In genomic region chr13:63174252-63175020, GRCm38 (mm10) we compare ENCODE assay signal across 21 mouse cellular contexts.
DNase-seq lines count a peak whose midpoint lies in the region; ATAC-seq and TF ChIP-seq lines count a peak whose summit lies in the region.
"Had no signal": no experiment of that assay in that cellular context is flagged by ENCODE, and none has a peak within 500 bp of the region (broad histone marks: within the 10 kb centered on the region; RNA-seq: fewer than 3 reads in every experiment).

No protein-coding gene starts in this region.

- no peaks in the 10 kb centered on the region for H3K36me3 ChIP-seq in forebrain, embryonic 15.5 days
- H3K36me3 ChIP-seq in forebrain, embryonic 14.5 days (ENCODE audit: control insufficient read depth, insufficient read depth, low read length): no peaks in the 10 kb centered on the region
- no peaks in the 10 kb centered on the region for H3K36me3 ChIP-seq in heart, embryonic 12.5 days
- no peaks in the 10 kb centered on the region for H3K36me3 ChIP-seq in heart, embryonic 11.5 days (ENCODE audit: control insufficient read depth, insufficient read depth, low read length)
- H3K36me3 ChIP-seq in hindbrain, embryonic 16.5 days (ENCODE audit: control insufficient read depth, insufficient read depth, low read length): no peaks in the 10 kb centered on the region
- H3K36me3 ChIP-seq in hindbrain, embryonic 10.5 days: no peaks in the 10 kb centered on the region
- H3K36me3 ChIP-seq in liver, embryonic 11.5 days (ENCODE audit: control insufficient read depth, insufficient read depth, low read length): no peaks in the 10 kb centered on the region
- H3K36me3 ChIP-seq: G1E; hindbrain, embryonic 12.5 days had no signal

- H3K9me3 ChIP-seq in forebrain, embryonic 15.5 days: no peaks in the 10 kb centered on the region
- H3K9me3 ChIP-seq in forebrain, embryonic 14.5 days (replicated peaks; ENCODE audit: control insufficient read depth, low read length): no peaks in the 10 kb centered on the region
- H3K9me3 ChIP-seq in heart, embryonic 12.5 days (replicated peaks): no peaks in the 10 kb centered on the region
- H3K9me3 ChIP-seq in heart, embryonic 11.5 days (replicated peaks; ENCODE audit: control insufficient read depth, low read length): no peaks in the 10 kb centered on the region
- H3K9me3 ChIP-seq in hindbrain, embryonic 16.5 days (ENCODE audit: control insufficient read depth, low read length): no peaks in the 10 kb centered on the region
- no peaks in the 10 kb centered on the region for H3K9me3 ChIP-seq in hindbrain, embryonic 10.5 days
- H3K9me3 ChIP-seq in liver, embryonic 11.5 days (ENCODE audit: control insufficient read depth, low read length): no peaks in the 10 kb centered on the region
- H3K9me3 ChIP-seq: G1E; hindbrain, embryonic 12.5 days had no signal

- no peak for DNase-seq in forebrain, embryonic 14.5 days (ENCODE audit: low spot score)
- DNase-seq in hindbrain, embryonic 10.5 days (ENCODE audit: low spot score): no peak
- no peak for DNase-seq in liver, embryonic 11.5 days (ENCODE audit: low spot score)
- DNase-seq: adrenal gland, postnatal 14 days; B cell, adult 2 months; cerebellum, adult 18-20 months; cerebellum, adult 9-11 months; cerebellum, postnatal 36 days; gastrocnemius, postnatal 14 days; heart, postnatal 36 days; kidney, adult 11 months; kidney, adult 9 months had no signal

- no peaks in the 10 kb centered on the region for H3K27me3 ChIP-seq in forebrain, embryonic 15.5 days
- no peaks in the 10 kb centered on the region for H3K27me3 ChIP-seq in forebrain, embryonic 14.5 days (replicated peaks; ENCODE audit: control insufficient read depth, insufficient read depth, low read length)
- no peaks in the 10 kb centered on the region for H3K27me3 ChIP-seq in heart, embryonic 12.5 days (replicated peaks)
- no peaks in the 10 kb centered on the region for H3K27me3 ChIP-seq in heart, embryonic 11.5 days (ENCODE audit: control insufficient read depth, insufficient read depth, low read length)
- no peaks in the 10 kb centered on the region for H3K27me3 ChIP-seq in hindbrain, embryonic 16.5 days (replicated peaks; ENCODE audit: control insufficient read depth, insufficient read depth, low read length)
- H3K27me3 ChIP-seq in hindbrain, embryonic 10.5 days (ENCODE audit: insufficient read depth, poor library complexity, severe bottlenecking): 0 out of 2 replicates have a peak, but pooled peaks cover 3% of the 10 kb centered on the region
- H3K27me3 ChIP-seq in liver, embryonic 11.5 days (replicated peaks; ENCODE audit: control insufficient read depth, insufficient read depth, low read length): no peaks in the 10 kb centered on the region

- ATAC-seq in forebrain, embryonic 15.5 days (replicated peaks): 0 out of 2 replicates have a peak, but pooled peaks have one; percentile 38
- ATAC-seq in forebrain, embryonic 14.5 days: no peak
- peak; percentile 71; the same call in 1 of the 2 replicates for ATAC-seq in heart, embryonic 12.5 days (ENCODE audit: insufficient number of reproducible peaks, low FRiP score)
- no peak for ATAC-seq in heart, embryonic 11.5 days (replicated peaks; ENCODE audit: insufficient number of reproducible peaks, low FRiP score, low TSS enrichment)
- ATAC-seq in hindbrain, embryonic 16.5 days: peak; percentile 40; the same call in 1 of the 2 replicates
- ATAC-seq in liver, embryonic 11.5 days (replicated peaks; ENCODE audit: low FRiP score): no peak
- ATAC-seq: CD4-positive, CD25-positive, alpha-beta regulatory T cell, adult 4 months; hindbrain, postnatal 0 days had no signal

- 74% methylated on average over 6 of the region's 6 CpGs for WGBS in forebrain, embryonic 15.5 days
- WGBS in forebrain, embryonic 14.5 days: 83% methylated on average over 6 of the region's 6 CpGs
- 25% methylated on average over 6 of the region's 6 CpGs for WGBS in heart, embryonic 12.5 days
- 41% methylated on average over 6 of the region's 6 CpGs for WGBS in heart, embryonic 11.5 days (ENCODE audit: insufficient replicate concordance)
- 83% methylated on average over 6 of the region's 6 CpGs for WGBS in hindbrain, embryonic 16.5 days
- WGBS in hindbrain, embryonic 10.5 days: 85% methylated on average over 6 of the region's 6 CpGs
- WGBS in liver, embryonic 11.5 days: 53% methylated on average over 6 of the region's 6 CpGs

- no peak for TF ChIP-seq CTCF in cortical plate, adult 2 months (IDR thresholded peaks at IDR 0.05; ENCODE audit: extremely low read depth, insufficient read depth, low read length)

- no peak overlapping the region for H3K9ac ChIP-seq in forebrain, embryonic 15.5 days (replicated peaks)
- no peak overlapping the region for H3K9ac ChIP-seq in forebrain, embryonic 14.5 days (ENCODE audit: low read length)
- no peak overlapping the region for H3K9ac ChIP-seq in heart, embryonic 12.5 days
- H3K9ac ChIP-seq in heart, embryonic 11.5 days (ENCODE audit: low read depth, low read length): no peak overlapping the region
- H3K9ac ChIP-seq in hindbrain, embryonic 16.5 days (ENCODE audit: low read depth, low read length): no peak overlapping the region
- no peak overlapping the region for H3K9ac ChIP-seq in liver, embryonic 11.5 days (ENCODE audit: low read depth, low read length)
- H3K9ac ChIP-seq: hindbrain, embryonic 12.5 days had no signal

- TF ChIP-seq POLR2A in cortical plate, adult 2 months (IDR thresholded peaks at IDR 0.05; ENCODE audit: extremely low read depth, insufficient read depth, low read length): no peak

- H3K4me1 ChIP-seq in forebrain, embryonic 15.5 days: peaks cover 7% of the 10 kb centered on the region; the same call in 1 of the 2 replicates
- H3K4me1 ChIP-seq in forebrain, embryonic 14.5 days (ENCODE audit: control insufficient read depth, insufficient read depth, low read length): 0 out of 2 replicates have a peak, but pooled peaks cover 3% of the 10 kb centered on the region
- peaks cover 44% of the 10 kb centered on the region for H3K4me1 ChIP-seq in heart, embryonic 12.5 days (replicated peaks)
- peaks cover 13% of the 10 kb centered on the region for H3K4me1 ChIP-seq in heart, embryonic 11.5 days (ENCODE audit: control insufficient read depth, insufficient read depth, low read length)
- no peaks in the 10 kb centered on the region for H3K4me1 ChIP-seq in hindbrain, embryonic 16.5 days (ENCODE audit: control insufficient read depth, insufficient read depth, low read depth, low read length)
- peaks cover 28% of the 10 kb centered on the region for H3K4me1 ChIP-seq in hindbrain, embryonic 10.5 days (replicated peaks)
- peaks cover 5% of the 10 kb centered on the region; the same call in 1 of the 2 replicates for H3K4me1 ChIP-seq in cortical plate, adult 2 months (ENCODE audit: control insufficient read depth, insufficient read depth, low read length)
- H3K4me1 ChIP-seq in liver, embryonic 11.5 days (replicated peaks; ENCODE audit: control insufficient read depth, insufficient read depth, low read length): no peaks in the 10 kb centered on the region

- H3K4me2 ChIP-seq in forebrain, embryonic 15.5 days (replicated peaks): no peak overlapping the region
- no peak overlapping the region for H3K4me2 ChIP-seq in forebrain, embryonic 14.5 days (ENCODE audit: low read length)
- H3K4me2 ChIP-seq in heart, embryonic 12.5 days: no peak overlapping the region
- no peak overlapping the region for H3K4me2 ChIP-seq in heart, embryonic 11.5 days
- no peak overlapping the region for H3K4me2 ChIP-seq in hindbrain, embryonic 16.5 days (ENCODE audit: low read length)
- H3K4me2 ChIP-seq in liver, embryonic 11.5 days: no peak overlapping the region
- H3K4me2 ChIP-seq: hindbrain, embryonic 12.5 days had no signal

- no peak overlapping the region for H3K4me3 ChIP-seq in forebrain, embryonic 15.5 days
- no peak overlapping the region for H3K4me3 ChIP-seq in forebrain, embryonic 14.5 days (ENCODE audit: low read depth, low read length)
- no peak overlapping the region for H3K4me3 ChIP-seq in heart, embryonic 12.5 days
- no peak overlapping the region for H3K4me3 ChIP-seq in heart, embryonic 11.5 days (ENCODE audit: low read depth, low read length)
- H3K4me3 ChIP-seq in hindbrain, embryonic 16.5 days (ENCODE audit: low read length): no peak overlapping the region
- H3K4me3 ChIP-seq in hindbrain, embryonic 10.5 days: no peak overlapping the region
- no peak overlapping the region for H3K4me3 ChIP-seq in cortical plate, adult 2 months (ENCODE audit: insufficient read depth, low read length)
- no peak overlapping the region for H3K4me3 ChIP-seq in liver, embryonic 11.5 days (ENCODE audit: low read depth, low read length)
- H3K4me3 ChIP-seq: hindbrain, embryonic 12.5 days had no signal

- no peak overlapping the region for H3K27ac ChIP-seq in forebrain, embryonic 15.5 days (replicated peaks)
- no peak overlapping the region for H3K27ac ChIP-seq in forebrain, embryonic 14.5 days (ENCODE audit: low read depth, low read length)
- peak overlapping the region; percentile 12; the same call in 1 of the 2 replicates for H3K27ac ChIP-seq in heart, embryonic 12.5 days (ENCODE audit: poor library complexity, severe bottlenecking)
- no peak overlapping the region for H3K27ac ChIP-seq in heart, embryonic 11.5 days (ENCODE audit: low read depth, low read length)
- no peak overlapping the region for H3K27ac ChIP-seq in hindbrain, embryonic 16.5 days (ENCODE audit: low read depth, low read length)
- H3K27ac ChIP-seq in hindbrain, embryonic 10.5 days: no peak overlapping the region
- H3K27ac ChIP-seq in cortical plate, adult 2 months (ENCODE audit: insufficient read depth, low read length): 0 out of 2 replicates have a peak overlapping the region, but pooled peaks have one; percentile 25
- no peak overlapping the region for H3K27ac ChIP-seq in liver, embryonic 11.5 days (ENCODE audit: low read depth, low read length)
- H3K27ac ChIP-seq: hindbrain, embryonic 12.5 days; hindbrain, postnatal 0 days had no signal

Comparison
In these comparisons a context has a peak if more than half of its experiments do, and no peak if none do; other contexts are left out.
1. ATAC-seq: peak in forebrain, embryonic 15.5 days (single experiment), heart, embryonic 12.5 days (single experiment) and hindbrain, embryonic 16.5 days (single experiment); none in forebrain, embryonic 14.5 days (single experiment), heart, embryonic 11.5 days (single experiment) and liver, embryonic 11.5 days (single experiment).
2. H3K27ac ChIP-seq: peak in heart, embryonic 12.5 days (single experiment) and cortical plate, adult 2 months (single experiment); none in forebrain, embryonic 15.5 days (single experiment), forebrain, embryonic 14.5 days (single experiment), heart, embryonic 11.5 days (single experiment), hindbrain, embryonic 16.5 days (single experiment), hindbrain, embryonic 10.5 days (single experiment) and liver, embryonic 11.5 days (single experiment).